Mouse (Mus musculus) adipocyte (in vitro differentiated cells): ENCODE data around the gene Ern1.
"Not testable (repeated sequence)": the region's sequence is repeated elsewhere in the genome, so short reads cannot be mapped to it uniquely, and the experiment has no call there.

ENCODE experiments used
- DNase-seq: peaks from one replicate; pipeline ENCODE4 v3.0.0-alpha.2; 2016; ENCODE audit warnings: low spot score

The Ern1 gene

GRCm38 (mm10) chr11:106481651-106482050, 6.0 kb downstream of the Ern1 start:
- no peak for DNase-seq

- no peak for DNase-seq
Observed at GRCm38 (mm10) chr11:106480530-106480885, 7.1 kb downstream of the Ern1 start.

GRCm38 (mm10) chr11:106479619-106480529, 7.8 kb downstream of the Ern1 start:
- DNase-seq: no peak

GRCm38 (mm10) chr11:106478745-106479144, 8.9 kb downstream of the Ern1 start:
- no peak for DNase-seq

- DNase-seq: no peak
Observed at GRCm38 (mm10) chr11:106477505-106478160, 10.0 kb downstream of the Ern1 start.

GRCm38 (mm10) chr11:106475309-106475708, 12.3 kb downstream of the Ern1 start:
- DNase-seq: no peak

- no peak for DNase-seq
Observed at GRCm38 (mm10) chr11:106471629-106472028, 16.0 kb downstream of the Ern1 start.

- no peak for DNase-seq
Observed at GRCm38 (mm10) chr11:106468509-106468908, 19.1 kb downstream of the Ern1 start.

GRCm38 (mm10) chr11:106465932-106466331, 21.7 kb downstream of the Ern1 start:
- no peak for DNase-seq

GRCm38 (mm10) chr11:106465545-106465903, 22.1 kb downstream of the Ern1 start:
- DNase-seq: no peak

- DNase-seq: no peak
Observed at GRCm38 (mm10) chr11:106464681-106465544, 22.7 kb downstream of the Ern1 start.

- no peak for DNase-seq
Observed at GRCm38 (mm10) chr11:106463845-106464244, 23.8 kb downstream of the Ern1 start.

- DNase-seq: no peak
Observed at GRCm38 (mm10) chr11:106462309-106462708, 25.3 kb downstream of the Ern1 start.

GRCm38 (mm10) chr11:106461145-106461932, 26.3 kb downstream of the Ern1 start:
- DNase-seq: no peak

GRCm38 (mm10) chr11:106460671-106461070, 27.0 kb downstream of the Ern1 start:
- DNase-seq: no peak

- no peak for DNase-seq
Observed at GRCm38 (mm10) chr11:106458540-106458939, 29.1 kb downstream of the Ern1 start.

GRCm38 (mm10) chr11:106443646-106444045, 44.0 kb downstream of the Ern1 start:
- no peak for DNase-seq

- not testable (repeated sequence) for DNase-seq
Observed at GRCm38 (mm10) chr11:106442564-106442963, 45.1 kb downstream of the Ern1 start.

GRCm38 (mm10) chr11:106440318-106440717, 47.3 kb downstream of the Ern1 start:
- no peak for DNase-seq

GRCm38 (mm10) chr11:106439355-106439754, 48.3 kb downstream of the Ern1 start:
- DNase-seq: no peak

- peak; percentile 47 for DNase-seq
Observed at GRCm38 (mm10) chr11:106438524-106439177, 49.0 kb downstream of the Ern1 start.
